Mouse (Mus musculus) neutrophil, adult 65 days (primary cell): ENCODE data around the gene BC049762. TPM values are rescaled to one million over a fixed set of nuclear protein-coding genes. Genes with fewer than 3 reads are reported as not detected.

Experiments used
- total RNA-seq: library from RNA; stranded (reverse); gene quantifications from 2 replicates; pipeline ENCODE4 v1.2.4, GENCODE M21; 2023

BC049762 gene
- 1.6 TPM in 1 of 2 replicates, not detected in the other for total RNA-seq

DNA sequence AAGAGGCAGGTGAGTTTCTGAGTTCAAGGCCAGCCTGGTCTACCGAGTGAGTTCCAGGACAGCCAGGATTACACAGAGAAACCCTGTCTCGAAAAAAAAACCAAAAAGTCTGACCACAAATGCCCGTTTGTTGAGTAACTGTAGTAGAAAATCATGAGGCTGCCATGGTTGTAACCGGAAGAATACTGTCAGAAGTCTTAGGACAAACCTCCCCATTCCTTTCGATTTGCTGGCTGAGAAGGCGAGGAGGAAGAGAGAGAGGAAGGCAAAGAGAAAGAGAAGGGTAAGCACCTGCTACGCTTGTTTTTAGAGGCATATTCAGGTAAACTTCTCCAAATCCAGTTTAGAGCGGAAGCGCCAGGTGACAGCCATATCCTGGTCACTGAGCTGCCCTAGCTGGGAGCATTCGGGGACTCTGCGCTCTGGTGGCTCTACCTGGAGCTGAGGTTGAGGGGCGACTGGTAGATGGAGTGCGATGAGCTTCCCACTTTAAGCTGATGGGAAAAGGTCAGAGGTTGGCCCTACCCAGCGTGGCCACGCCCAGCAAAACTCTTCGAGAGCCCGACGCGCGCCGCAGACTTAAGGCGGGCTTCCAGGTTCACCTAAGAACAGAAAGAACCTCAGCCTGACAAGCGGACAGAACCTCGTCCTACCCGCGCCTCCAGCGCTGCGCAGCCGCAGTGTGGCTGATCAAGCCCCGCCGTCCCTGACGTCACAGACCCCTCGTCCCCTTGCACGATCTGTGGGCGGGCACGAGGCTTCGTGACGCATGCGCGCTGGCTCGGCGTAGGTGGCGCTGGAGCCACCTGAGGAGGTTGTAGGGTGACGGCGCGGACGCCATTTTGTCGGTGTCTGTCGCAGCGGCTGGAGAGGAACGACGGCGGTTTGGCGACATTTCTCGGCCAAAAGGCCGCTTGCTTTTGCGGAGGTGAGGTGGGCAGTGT, at the start of gene BC049762:
TSS of gene BC049762 (minus strand) at position 705 of the 944 bp plus-strand sequence.

GRCm38 (mm10) chr11:51289564-51290041, 26.8 kb upstream of the BC049762 start, which contains the start of gene Col23a1:
Gene Col23a1, plus strand, starts transcription at chr11:51289920.

DNA sequence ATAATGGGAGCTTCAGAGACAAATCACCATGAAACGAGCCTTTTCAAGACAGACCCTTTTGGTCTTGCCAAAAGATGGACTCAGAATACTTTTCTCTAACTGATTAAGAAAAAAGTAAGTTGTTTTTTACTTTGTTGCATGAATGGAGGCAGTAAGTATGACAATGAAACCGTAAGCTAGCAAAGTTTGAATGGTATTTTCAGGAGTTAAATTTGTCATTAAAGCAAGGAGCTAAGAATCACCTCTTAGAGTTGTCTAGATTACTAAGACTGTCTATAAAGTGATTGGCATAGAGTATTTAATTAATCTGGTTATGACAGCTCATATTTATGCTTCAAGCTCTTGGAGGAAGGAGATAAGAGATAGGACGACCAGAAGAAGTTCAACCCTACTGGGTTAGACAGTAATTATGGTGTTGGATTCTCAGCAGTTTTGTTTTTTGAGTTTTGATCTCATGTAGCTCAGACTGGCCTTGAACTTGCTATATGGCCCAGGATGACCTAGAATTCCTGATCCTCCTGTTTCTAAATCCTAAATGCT, 1.1 kb downstream of the BC049762 start, which contains the start of gene Clk4:
TSS of gene Clk4 (plus strand) at position 51 of the 540 bp plus-strand sequence.

GRCm38 (mm10) chr11:51220308-51220707, 42.5 kb downstream of the BC049762 start, which contains the start of gene Gm12569:
Gene Gm12569, plus strand, starts transcription at chr11:51220473.

Other genes with a start within 250 kb of the BC049762 start
- not detected in 2 replicates for gene Olfr54, start 248.8 kb downstream of the BC049762 start, total RNA-seq
- not detected in 2 replicates for gene Olfr1375, start 214.9 kb downstream of the BC049762 start, total RNA-seq
- gene Zfp354a, start 203.8 kb downstream of the BC049762 start, total RNA-seq = not detected in 2 replicates
- not detected in 2 replicates for gene Gm12569, start 42.6 kb downstream of the BC049762 start, total RNA-seq
- gene Clk4, start 1.3 kb downstream of the BC049762 start, total RNA-seq = 264 and 321 TPM in 2 replicates
- gene Col23a1, start 26.9 kb upstream of the BC049762 start, total RNA-seq = 0.51 and 0.61 TPM in 2 replicates